Mouse (Mus musculus): ENCODE results near the gene Slf1. TPM values are rescaled to one million over a fixed set of nuclear protein-coding genes. Genes with fewer than 3 reads are reported as not detected.
"Not testable (repeated sequence)": the region's sequence is repeated elsewhere in the genome, so short reads cannot be mapped to it uniquely, and the experiment has no call there.

The Slf1 gene
- 27.5 and 30.4 TPM in 2 replicates for polyA plus RNA-seq (2015; fragmentation: Nextera tagmentation; extraction: Ambion mirVana)

DNA sequence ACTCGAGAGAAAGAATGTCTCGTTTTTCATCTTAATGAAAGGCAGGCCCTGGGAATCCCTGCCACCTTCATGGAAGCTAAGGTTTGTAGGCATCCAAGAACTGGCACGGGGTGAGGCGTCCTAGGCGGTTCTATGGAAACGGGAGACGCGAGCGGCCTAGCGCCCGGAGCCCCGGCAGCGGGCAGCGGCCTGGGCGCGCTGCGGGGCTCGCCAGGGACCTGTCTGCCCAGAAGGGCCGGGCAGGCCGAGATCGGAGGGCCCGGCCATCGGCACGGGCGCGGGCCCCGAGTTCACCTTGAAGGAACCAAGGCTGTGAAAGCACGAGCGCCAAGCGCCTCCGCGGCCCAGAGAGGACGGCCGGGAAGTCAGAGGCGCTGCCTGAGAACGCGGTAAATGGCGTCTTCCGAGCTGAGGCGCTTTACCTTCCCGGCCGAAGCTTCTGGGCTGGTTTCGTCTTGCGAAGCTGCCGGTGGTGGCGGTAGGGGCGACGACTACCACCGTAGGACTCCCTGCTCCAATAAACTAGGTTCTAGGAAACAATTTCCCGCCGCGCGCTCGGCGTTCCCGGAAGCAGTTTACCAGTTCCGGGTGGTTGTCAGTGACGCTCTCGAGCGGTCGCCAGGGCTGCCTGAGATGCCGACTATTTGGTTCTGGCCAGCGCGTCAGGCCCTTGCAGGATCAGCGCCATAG is at the start of gene Slf1, which contains the start of gene 2210408I21Rik:
Gene Slf1 (minus strand): TSS at position 543 of the 690 bp plus-strand sequence.
Gene 2210408I21Rik (plus strand): TSS at position 610 of the 690 bp plus-strand sequence.
- peak within 1 kb of the TSS; percentile 90 for H3K27ac ChIP-seq (replicated peaks)
- no peaks in the 10 kb centered on the region for H3K27me3 ChIP-seq
- no peaks in the 10 kb centered on the region for H3K36me3 ChIP-seq
- H3K9ac ChIP-seq = peak within 1 kb of the TSS; percentile 91
- H3K4me1 ChIP-seq (replicated peaks) = peaks cover 13% of the 10 kb centered on the region
- peak within 1 kb of the TSS; percentile 94 for H3K4me3 ChIP-seq
- peak within 1 kb of the TSS; percentile 60 for H3K4me2 ChIP-seq
- H3K9me3 ChIP-seq = no peaks in the 10 kb centered on the region
- ATAC-seq (ENCODE audit: low FRiP score, low read depth) = peak; percentile 99
- WGBS = under 1% methylated on average over 65 of the region's 65 CpGs

DNA sequence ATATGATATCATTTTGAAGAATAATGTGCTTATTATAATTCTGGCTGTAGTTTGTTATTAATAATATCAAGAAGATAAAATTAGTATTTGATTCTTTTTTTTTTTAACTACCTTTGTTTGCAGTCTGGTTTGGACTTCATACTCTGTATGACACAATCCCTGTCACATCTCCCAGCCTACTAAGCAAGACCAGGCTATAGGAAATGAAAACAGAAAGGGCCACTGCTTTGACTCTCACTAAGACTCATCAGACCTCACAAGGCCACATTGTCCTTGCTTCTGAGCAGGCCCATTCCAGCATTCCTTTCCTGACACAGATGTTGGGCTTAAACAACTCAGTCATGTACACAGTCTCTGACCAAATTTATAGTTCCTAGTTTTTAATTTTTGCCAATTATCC is 42.7 kb upstream of the Slf1 start:
- Histone ChIP-seq H3K4me1 (replicated peaks) (no peaks in the 10 kb centered on the region), H3K9ac (no peak overlapping the region), H3K27me3 (no peaks in the 10 kb centered on the region), H3K36me3 (0 out of 2 replicates have a peak, but pooled peaks cover 4% of the 10 kb centered on the region), H3K4me3 (no peak overlapping the region), H3K9me3 (no peaks in the 10 kb centered on the region), H3K4me2 (no peak overlapping the region), H3K27ac (replicated peaks) (no peak overlapping the region)
- ATAC-seq (ENCODE audit: low FRiP score, low read depth) = no peak

DNA sequence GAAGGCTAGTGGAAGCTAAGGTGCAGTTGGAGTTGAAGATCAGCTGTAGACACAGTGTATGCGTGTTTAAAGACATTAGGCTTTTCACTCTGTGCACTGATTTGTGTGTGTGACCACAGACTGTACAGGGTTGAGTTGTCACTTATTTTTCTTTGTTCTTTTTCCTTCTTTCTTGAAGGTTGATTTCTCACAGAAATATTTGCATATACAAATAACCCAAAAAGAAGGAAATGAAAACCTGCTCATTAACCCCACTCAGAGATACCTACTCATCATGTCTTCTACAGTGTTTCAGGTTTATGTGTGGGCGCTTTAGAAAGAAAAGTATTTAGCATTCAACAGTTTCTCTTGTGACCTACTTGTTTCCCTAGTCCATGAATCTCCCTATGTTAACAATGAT is 5.6 kb upstream of the Slf1 start:
- Histone ChIP-seq H3K4me3 (no peak overlapping the region), H3K4me1 (replicated peaks) (peaks cover 6% of the 10 kb centered on the region), H3K27ac (replicated peaks) (no peak overlapping the region), H3K9ac (no peak overlapping the region), H3K27me3 (no peaks in the 10 kb centered on the region), H3K36me3 (no peaks in the 10 kb centered on the region), H3K4me2 (no peak overlapping the region), H3K9me3 (no peaks in the 10 kb centered on the region)
- ATAC-seq (ENCODE audit: low FRiP score, low read depth) = no peak
- WGBS = 90% methylated on average over 2 of the region's 2 CpGs

DNA sequence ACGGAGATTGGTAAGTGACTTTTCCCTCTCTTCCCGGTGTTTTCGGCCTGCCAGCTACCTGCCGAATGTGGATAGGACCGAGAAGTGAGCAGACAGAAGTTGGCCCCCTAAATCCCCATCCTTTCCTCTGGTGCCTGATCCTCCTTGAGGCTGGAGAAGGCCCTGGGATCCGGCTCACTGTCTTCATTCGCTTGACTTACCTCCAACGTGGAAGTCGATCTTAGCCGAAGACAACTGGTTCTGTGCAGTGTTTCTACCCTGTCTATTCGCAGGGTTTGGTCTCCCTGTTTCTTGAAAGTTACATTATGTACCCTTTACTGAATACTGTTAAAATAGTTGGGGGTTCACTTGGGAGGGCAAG is 328 bp upstream of the Slf1 start:
- Histone ChIP-seq H3K27ac (replicated peaks) (peak overlapping the region; percentile 90), H3K4me2 (peak overlapping the region; percentile 60), H3K36me3 (no peaks in the 10 kb centered on the region), H3K9ac (peak overlapping the region; percentile 91), H3K4me1 (replicated peaks) (peaks cover 13% of the 10 kb centered on the region), H3K4me3 (peak overlapping the region; percentile 94), H3K27me3 (no peaks in the 10 kb centered on the region), H3K9me3 (no peaks in the 10 kb centered on the region)
- WGBS = under 1% methylated on average over 11 of the region's 11 CpGs
- peak; percentile 88 for ATAC-seq (ENCODE audit: low FRiP score, low read depth)

DNA sequence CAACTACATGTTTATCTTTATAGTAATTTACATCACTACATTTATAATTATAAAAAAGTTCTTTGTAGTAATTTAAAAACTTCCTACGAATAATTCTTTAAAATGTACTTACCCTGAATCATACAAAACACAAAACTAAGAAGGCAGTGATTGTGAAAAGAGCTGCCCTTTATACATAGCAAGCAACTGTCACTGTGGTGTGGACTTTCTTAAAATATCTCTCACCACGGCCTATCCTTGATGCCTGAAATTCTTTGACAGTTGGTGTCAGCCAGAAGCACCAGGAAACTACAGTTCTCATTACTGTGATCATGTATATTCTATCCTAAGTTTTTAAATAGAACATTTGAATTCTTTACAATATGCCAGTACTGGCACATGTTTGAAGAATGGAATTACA is 4.1 kb downstream of the Slf1 start:
- Histone ChIP-seq H3K27me3 (no peaks in the 10 kb centered on the region), H3K27ac (replicated peaks) (no peak overlapping the region), H3K4me1 (replicated peaks) (peaks cover 8% of the 10 kb centered on the region), H3K9me3 (no peaks in the 10 kb centered on the region), H3K4me3 (no peak overlapping the region), H3K4me2 (no peak overlapping the region), H3K9ac (no peak overlapping the region), H3K36me3 (no peaks in the 10 kb centered on the region)
- ATAC-seq (ENCODE audit: low FRiP score, low read depth) = no peak
- 86% methylated on average over 2 of the region's 2 CpGs for WGBS

DNA sequence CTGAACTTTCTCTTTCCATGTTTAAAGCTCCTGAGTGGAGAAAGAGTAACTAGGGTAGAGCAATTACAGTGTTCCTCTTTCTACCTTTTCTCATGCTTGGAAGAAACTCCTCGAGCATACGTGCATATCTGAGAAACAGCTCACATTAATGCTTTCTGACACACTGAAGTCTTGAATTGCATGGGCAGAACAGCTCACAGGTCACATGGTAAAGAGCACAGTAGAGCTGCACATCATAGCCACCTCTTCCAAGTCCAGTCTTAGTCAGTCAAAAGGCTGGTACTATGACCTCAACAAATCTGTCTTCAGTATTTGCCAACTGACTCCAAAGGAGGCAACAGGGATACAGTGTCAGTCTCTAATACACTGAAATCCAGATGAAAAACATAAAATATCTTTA is 7.0 kb downstream of the Slf1 start:
- no peak overlapping the region for H3K4me3 ChIP-seq
- H3K9ac ChIP-seq = no peak overlapping the region
- no peak overlapping the region for H3K4me2 ChIP-seq
- no peak overlapping the region for H3K27ac ChIP-seq (replicated peaks)
- H3K4me1 ChIP-seq (replicated peaks) = no peaks in the 10 kb centered on the region
- ATAC-seq (ENCODE audit: low FRiP score, low read depth) = no peak
- H3K36me3 ChIP-seq = peaks cover 8% of the 10 kb centered on the region; the same call in 1 of the 2 replicates
- H3K27me3 ChIP-seq = no peaks in the 10 kb centered on the region
- 80% methylated on average over 2 of the region's 2 CpGs for WGBS
- H3K9me3 ChIP-seq = no peaks in the 10 kb centered on the region

DNA sequence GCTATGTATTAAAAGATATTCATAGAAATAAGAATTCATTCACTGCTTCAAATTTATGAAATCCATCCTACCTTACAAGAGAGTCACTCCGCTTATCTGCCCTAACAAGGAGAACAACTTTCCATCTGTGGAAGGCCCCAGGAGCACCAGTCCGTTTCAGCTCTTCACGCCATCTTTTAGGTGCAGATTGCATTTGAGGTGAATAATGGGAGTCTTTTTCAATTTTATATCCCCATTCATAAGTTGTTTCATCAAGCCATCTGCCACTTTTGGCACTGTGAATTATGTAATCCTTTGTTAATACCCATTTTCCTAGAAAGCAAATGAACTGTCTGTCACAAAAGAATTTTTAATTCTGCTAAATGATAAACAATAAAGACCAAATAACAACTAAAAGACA is 10.1 kb downstream of the Slf1 start:
- WGBS = 81% methylated on average over 3 of the region's 3 CpGs
- H3K27me3 ChIP-seq = no peaks in the 10 kb centered on the region
- no peak overlapping the region for H3K4me2 ChIP-seq
- H3K36me3 ChIP-seq = peaks cover 8% of the 10 kb centered on the region; the same call in 1 of the 2 replicates
- no peak overlapping the region for H3K9ac ChIP-seq
- no peak overlapping the region for H3K27ac ChIP-seq (replicated peaks)
- no peak overlapping the region for H3K4me3 ChIP-seq
- H3K4me1 ChIP-seq (replicated peaks) = no peaks in the 10 kb centered on the region
- H3K9me3 ChIP-seq = no peaks in the 10 kb centered on the region
- no peak for ATAC-seq (ENCODE audit: low FRiP score, low read depth)

DNA sequence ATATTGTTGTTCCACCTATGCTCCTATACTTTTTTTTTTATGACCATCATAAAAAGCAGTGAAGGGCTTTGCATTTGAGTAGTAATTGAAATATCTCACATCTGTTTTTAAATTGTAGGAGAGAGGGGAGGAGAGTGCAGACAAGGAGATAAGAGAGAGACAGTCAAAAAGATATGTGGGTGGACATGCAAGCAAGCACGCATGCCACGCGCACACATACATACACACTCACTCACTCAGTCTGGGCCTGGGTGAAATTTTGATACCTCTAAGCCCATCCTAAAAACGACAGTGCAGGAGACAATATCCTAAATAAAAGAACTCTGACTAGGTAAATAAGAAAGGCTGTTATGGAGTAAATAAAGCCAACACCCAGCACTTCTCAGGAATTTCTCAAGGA is 16.6 kb downstream of the Slf1 start:
- Histone ChIP-seq H3K27me3 (no peaks in the 10 kb centered on the region), H3K4me1 (replicated peaks) (no peaks in the 10 kb centered on the region), H3K9me3 (no peaks in the 10 kb centered on the region), H3K27ac (replicated peaks) (no peak overlapping the region), H3K36me3 (no peaks in the 10 kb centered on the region), H3K4me3 (no peak overlapping the region), H3K9ac (no peak overlapping the region), H3K4me2 (no peak overlapping the region)
- ATAC-seq (ENCODE audit: low FRiP score, low read depth) = no peak
- WGBS = 93% methylated on average over 4 of the region's 4 CpGs

DNA sequence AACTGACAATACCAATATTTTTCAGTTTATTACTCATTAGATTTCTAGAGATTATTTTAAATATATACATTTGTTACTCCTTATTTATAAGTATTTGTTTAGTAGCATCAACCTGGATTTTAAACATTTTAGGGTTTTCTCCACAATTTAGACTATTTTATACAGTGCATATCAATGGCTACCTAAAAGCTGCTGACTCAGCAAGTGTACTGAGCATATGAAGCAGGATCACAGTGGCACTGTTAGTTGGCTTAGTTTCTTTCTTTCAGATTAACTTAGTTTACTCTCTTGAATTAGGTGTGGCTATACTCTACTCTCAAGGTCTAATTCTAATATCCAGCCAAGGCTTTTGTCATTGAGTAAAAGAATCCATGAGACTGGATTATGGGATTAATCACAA is 27.5 kb downstream of the Slf1 start:
- Histone ChIP-seq H3K9me3 (no peaks in the 10 kb centered on the region), H3K4me3 (no peak overlapping the region), H3K36me3 (0 out of 2 replicates have a peak, but pooled peaks cover 6% of the 10 kb centered on the region), H3K4me2 (no peak overlapping the region), H3K27me3 (no peaks in the 10 kb centered on the region), H3K27ac (replicated peaks) (no peak overlapping the region), H3K4me1 (replicated peaks) (no peaks in the 10 kb centered on the region), H3K9ac (no peak overlapping the region)
- ATAC-seq (ENCODE audit: low FRiP score, low read depth) = no peak

DNA sequence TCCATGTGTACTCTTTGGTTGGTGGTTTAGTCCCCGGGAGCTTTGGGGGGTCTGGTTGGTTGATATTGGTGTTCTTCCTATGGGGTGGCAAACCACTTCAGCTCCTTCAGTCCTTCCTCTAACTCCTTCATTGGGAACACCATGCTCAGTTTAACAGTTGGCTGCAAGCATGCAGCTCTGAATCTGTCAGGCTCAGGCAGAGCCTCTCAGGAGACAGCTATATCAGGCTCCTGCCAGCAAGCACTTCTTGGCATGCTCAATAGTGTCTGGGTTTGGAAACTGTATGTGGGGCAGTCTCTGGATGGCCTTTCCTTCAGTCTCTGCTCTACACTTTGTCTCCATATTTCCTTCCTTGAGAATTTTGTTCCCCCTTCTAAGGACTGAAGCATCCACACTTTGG is 42.4 kb downstream of the Slf1 start:
- not testable (repeated sequence) for H3K9me3 ChIP-seq; H3K4me1 ChIP-seq (replicated peaks); H3K4me2 ChIP-seq; H3K9ac ChIP-seq; H3K27ac ChIP-seq (replicated peaks); H3K4me3 ChIP-seq; H3K27me3 ChIP-seq; ATAC-seq (ENCODE audit: low FRiP score, low read depth)
- 89% methylated on average over 1 of the region's 1 CpGs for WGBS
- H3K36me3 ChIP-seq = peaks cover 16% of the 10 kb centered on the region

DNA sequence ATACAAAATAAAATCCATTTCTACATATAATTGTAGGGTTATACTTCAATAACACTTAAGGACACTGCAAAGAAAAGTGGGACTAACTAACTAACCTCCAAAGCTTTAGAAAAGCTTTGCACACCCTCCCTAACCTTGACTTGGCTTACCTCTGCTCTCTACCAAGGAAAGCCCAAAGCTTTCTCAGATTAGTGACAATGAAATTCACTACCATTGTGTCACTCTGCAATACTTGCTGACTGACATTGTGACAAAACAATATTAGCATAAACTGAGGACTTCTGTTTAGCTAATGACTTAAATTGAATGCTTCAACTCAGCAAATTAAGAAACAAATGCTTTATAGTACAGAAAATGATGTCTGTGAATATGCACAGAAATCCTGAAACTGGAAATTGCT is 63.2 kb downstream of the Slf1 start:
- Histone ChIP-seq H3K9me3 (no peaks in the 10 kb centered on the region), H3K4me3 (no peak overlapping the region), H3K9ac (no peak overlapping the region), H3K4me1 (replicated peaks) (no peaks in the 10 kb centered on the region), H3K27me3 (no peaks in the 10 kb centered on the region), H3K36me3 (peaks cover 8% of the 10 kb centered on the region), H3K4me2 (no peak overlapping the region), H3K27ac (replicated peaks) (no peak overlapping the region)
- ATAC-seq (ENCODE audit: low FRiP score, low read depth) = no peak

DNA sequence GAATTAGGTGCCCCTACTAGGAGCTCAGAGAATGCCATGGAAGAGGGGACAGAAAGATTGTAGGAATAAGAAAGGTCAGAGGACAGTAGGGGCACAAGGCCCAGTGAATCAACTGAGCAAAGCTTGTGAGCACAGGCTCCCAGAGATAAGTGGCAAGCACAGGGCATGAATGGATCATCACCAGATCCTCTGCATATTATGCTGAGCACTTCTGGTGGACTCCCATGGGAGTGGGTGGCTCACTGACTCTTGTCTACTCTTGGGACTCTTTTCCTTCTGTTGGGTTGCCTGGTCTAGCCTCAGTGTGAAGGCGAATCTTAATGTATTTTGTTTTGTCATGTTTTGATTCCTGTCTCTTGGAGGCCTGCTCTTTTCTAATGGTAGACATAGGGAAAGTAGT is 66.4 kb downstream of the Slf1 start:
- Histone ChIP-seq H3K9ac (no peak overlapping the region), H3K4me1 (replicated peaks) (no peaks in the 10 kb centered on the region), H3K9me3 (no peaks in the 10 kb centered on the region), H3K36me3 (no peaks in the 10 kb centered on the region; the same call in 1 of the 2 replicates), H3K4me2 (no peak overlapping the region), H3K27ac (replicated peaks) (no peak overlapping the region), H3K27me3 (no peaks in the 10 kb centered on the region), H3K4me3 (no peak overlapping the region)
- ATAC-seq (ENCODE audit: low FRiP score, low read depth) = no peak
- 100% methylated on average over 1 of the region's 1 CpGs for WGBS

DNA sequence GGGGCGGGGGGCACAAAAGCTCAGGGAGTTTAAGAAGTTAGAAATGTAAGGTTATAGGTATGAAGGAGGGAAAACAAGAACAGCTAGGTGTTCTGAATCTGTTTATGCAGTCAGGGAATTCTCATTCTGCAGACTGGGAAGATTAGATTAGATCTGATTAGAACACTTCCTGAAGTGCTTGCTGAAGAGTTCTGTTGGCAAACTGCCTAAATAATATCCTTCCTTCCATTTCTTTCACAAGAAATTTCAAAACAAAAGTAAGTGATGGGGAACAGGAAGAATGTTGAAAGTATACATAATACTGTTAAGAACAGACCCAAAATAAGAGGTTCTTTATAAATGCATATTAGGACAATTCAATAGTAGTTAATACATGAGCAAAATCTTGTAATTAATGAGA is 72.1 kb downstream of the Slf1 start:
- Histone ChIP-seq H3K4me3 (no peak overlapping the region), H3K9ac (no peak overlapping the region), H3K9me3 (no peaks in the 10 kb centered on the region), H3K27ac (replicated peaks) (no peak overlapping the region), H3K36me3 (0 out of 2 replicates have a peak, but pooled peaks cover 7% of the 10 kb centered on the region), H3K4me2 (no peak overlapping the region), H3K4me1 (replicated peaks) (no peaks in the 10 kb centered on the region), H3K27me3 (no peaks in the 10 kb centered on the region)
- ATAC-seq (ENCODE audit: low FRiP score, low read depth) = no peak
- 92% methylated on average over 1 of the region's 1 CpGs for WGBS
